Mouse (Mus musculus) cerebellum, postnatal 4 days (tissue): ENCODE data around the gene Rab24.

ENCODE experiments used
- DNase-seq, 2 experiments: peaks; one replicate each; pipeline ENCODE4 v3.0.0; 2022; ENCODE audit warnings: low spot score in 2 of 2, mixed read lengths in 1 of 2

The Rab24 gene

DNA sequence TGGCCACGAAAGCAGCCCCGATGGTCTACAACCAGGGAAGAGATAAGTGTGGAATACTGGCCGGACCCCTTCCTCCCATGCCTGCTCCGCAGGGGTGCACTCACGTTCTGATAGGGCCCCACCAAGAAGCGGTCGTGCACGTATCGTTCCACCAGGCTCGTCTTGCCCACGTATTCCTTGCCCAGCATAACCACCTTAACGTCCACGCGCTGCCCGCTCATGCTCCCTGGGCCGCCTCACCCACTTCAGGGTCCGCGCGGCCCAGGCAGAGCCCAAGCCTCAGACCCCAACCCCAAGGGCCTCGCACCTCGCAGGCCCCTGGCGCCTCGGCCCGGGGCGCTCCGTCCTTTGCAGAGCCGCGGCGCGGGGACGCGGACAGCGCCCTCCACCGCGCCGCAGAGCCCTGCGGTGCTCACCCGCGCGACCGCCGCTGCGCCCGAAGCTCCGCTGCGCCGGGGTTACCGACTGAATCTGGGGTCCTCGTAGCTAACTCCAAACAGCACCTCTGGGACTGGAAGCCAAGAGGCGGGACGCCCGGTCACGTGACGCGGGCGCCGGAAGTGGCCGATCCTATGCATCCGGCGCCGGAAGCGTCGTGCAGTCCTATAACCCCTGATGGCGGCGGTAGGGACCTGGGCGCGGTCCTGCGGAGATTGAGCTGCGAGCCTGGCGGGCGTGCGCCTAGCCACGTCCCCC lies at the start of gene Rab24:
Gene Rab24, minus strand, starts transcription at position 513 of the 696 bp plus-strand sequence.
- DNase-seq: peak; percentile 62 to 88

DNA sequence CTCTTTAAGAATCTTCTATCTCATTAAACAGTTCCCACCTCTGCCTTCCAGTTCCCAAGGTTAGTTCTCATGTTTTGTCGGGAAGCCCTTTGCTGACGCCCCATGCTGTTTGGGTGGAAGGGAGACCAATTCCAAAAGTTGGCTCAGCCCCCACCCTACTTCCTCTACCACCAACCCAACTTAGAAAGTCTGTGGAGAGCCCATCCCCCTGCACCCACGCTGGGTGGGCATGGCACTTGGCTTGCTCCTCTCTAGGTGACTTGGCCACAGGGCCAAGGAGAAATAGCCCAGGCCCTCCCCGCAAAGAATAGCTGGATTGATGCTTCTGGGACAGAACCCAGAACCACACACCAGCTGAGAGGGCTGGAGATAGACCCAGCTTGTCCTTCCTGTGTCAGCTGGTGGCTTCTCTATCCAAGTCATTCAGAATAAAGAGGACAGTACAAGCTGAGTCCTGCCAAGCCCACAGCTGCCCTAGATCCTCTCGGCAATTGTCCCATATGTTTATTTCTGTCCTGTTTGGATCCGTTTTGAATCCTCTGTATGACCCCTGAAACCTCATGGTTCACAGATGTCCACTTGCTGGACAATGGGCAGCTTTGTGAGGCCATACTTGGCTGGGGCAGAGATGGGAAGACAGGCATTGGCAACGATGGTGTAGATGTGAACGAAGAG lies 49.4 kb upstream of the Rab24 start:
- no peak for DNase-seq

GRCm38 (mm10) chr13:55370234-55370633 lies 48.5 kb upstream of the Rab24 start:
- no peak for DNase-seq

- no peak for DNase-seq
Measured at GRCm38 (mm10) chr13:55369531-55370114, 47.9 kb upstream of the Rab24 start, which contains the start of gene Rgs14. TSS of gene Rgs14 (plus strand) at chr13:55369732.

DNA sequence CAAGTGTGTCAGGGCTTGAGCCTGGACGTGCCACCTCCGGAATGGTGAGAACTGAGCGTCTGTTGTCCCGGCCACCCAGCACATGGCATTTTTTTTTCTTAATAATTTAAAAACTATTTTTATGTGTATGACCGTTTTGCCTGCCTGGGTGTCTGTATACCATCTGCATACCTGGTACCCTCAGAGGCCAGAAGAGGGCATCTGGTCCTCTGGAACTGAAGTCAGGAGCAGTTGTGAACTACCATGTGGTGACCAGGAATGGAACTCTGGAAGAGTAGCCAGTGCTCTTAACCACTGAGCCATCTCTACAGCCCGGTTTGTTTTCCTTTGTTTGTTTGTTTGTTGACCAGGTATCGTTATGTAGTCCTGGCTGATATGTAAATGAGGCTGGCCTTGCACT lies 46.7 kb upstream of the Rab24 start:
- no peak for DNase-seq

GRCm38 (mm10) chr13:55362453-55363060 lies 40.8 kb upstream of the Rab24 start, which contains the start of gene Lman2:
TSS of gene Lman2 (minus strand) at chr13:55362783.
- peak; percentile 79 to 92 for DNase-seq

DNA sequence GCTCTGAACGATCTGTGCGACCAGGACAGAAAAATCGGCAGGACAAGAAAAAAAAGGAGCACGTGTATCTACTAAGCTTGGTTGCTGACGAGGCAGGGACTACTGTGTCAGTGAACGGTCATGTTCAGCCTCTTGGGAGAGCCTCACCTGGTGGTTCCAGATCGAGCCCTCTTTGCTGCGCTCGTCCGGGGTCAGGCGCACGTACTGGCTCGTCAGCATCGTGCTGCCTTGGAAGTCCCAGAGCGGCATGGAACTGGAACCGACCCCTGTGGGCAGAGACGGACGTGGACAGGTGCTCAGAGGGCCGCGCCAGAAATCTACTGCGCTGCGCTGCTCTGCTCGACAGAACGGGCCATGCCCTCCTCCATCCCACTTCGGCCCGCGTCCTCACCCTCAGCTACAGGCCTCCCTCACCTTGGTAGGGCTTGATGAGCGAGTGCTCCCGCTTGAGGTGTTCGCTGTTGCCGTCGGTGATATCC lies 40.3 kb upstream of the Rab24 start:
- DNase-seq: no peak

GRCm38 (mm10) chr13:55361145-55361544 lies 39.4 kb upstream of the Rab24 start:
- no peak for DNase-seq

DNA sequence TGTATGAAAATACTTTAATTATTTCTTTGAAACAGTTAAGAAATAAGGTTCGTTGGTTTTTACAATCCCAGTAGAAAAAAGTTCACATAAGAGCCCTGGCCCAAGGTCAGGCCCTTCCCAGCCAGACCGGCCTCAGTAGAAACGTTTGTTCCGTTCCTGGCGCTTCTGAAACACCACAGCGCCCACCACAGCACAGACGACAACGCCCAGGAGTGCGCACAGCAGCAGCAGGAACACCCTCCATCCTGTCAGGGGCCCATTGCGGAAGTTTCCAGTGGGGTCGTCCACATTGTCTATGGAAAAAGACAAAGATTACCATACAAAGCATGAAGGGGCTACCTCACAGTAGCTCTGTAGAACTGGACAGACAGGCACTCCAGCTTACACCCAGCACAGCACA lies 25.0 kb upstream of the Rab24 start:
- DNase-seq: no peak

DNA sequence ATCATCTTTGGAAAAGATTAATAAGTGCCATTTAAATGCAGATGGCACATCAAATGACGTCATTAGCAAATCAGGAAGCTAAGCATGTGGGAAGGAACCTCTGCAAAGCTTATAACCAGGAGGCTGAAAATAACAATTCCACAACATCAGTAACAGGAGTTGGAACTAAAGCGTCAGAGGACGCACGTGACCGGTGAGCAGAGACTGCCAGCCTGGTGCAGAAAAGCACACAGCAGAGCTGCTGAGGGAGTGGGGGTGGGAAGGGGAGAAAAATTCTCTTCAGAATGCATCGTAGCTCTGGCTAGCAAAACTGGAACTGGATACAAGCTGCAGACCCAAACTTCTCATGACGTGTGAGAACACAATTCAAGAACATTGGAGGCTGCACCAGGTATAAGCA lies 22.5 kb upstream of the Rab24 start:
- no peak for DNase-seq

DNA sequence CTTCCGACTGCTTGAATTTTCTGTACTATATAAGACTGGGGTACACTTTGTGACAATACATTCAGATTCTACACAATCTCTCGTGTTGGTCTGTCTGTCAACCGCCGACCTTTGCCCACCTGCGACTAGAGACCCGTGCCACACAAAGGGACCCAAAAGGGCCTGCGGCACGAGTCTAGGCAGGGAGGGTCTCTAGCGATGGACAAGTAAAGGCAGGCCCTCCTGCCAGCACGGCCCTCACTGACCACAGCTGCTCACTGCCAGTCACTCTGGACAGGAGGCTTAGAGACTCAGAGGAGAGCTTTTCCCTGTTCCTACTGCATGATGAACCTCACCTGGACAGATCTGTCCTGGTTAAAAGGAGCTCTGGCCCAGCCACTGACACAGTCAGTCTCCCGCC lies 20.7 kb upstream of the Rab24 start:
- DNase-seq: no peak

- DNase-seq: no peak
Measured at GRCm38 (mm10) chr13:55339259-55339658, 17.5 kb upstream of the Rab24 start.

- DNase-seq: no peak
Measured at GRCm38 (mm10) chr13:55338131-55339054, 16.6 kb upstream of the Rab24 start.

DNA sequence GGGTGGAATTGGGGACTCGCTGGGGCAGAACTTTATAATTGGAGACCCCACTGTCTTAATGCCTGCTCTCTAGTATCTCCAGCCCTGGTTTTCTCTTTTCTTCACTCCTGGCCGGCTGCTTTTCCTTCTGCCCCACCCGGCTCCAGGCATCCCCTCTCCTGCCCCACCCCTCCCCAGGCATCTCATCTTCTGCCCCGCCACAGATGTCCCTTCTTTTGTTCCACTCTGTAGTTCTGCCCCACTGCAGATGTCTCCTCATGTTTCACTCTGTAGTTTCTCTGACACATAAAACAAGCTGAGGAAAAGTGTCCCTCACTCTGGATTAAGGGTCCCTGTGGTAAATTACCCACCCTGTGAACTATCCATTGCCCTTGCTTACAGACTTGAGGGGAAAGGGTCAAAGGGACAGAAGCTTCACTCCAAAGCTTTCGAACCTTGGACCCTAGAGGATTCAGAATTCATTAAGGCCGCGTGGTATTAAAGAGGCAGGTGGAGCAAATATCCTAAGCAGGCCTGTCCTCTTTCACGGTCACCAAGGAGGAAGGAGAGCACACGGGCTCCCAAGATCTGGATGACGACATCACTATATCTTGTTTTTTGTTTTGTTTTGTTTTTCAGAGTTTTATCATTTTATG lies 15.7 kb upstream of the Rab24 start:
- DNase-seq: no peak

GRCm38 (mm10) chr13:55335701-55336100 lies 14.0 kb upstream of the Rab24 start:
- no peak for DNase-seq

DNA sequence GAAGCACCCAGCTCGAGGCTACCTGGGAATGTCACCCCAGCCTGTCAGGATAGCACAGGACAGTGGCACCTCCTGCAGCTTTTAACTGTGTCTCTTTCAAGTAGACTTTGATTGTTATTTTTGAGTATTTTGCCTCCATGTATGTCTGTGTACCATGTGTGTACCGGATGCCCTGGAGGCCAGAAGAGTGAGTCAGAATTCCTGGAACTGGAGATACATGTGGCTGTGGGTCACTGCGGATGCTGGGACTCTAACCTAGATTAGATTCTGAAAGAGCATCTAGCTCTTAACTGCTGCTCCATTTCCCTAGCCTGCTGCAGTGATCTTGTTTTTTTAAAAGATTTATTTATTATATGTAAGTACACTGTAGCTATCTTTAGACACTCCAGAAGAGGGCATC lies 10.6 kb upstream of the Rab24 start:
- no peak for DNase-seq

GRCm38 (mm10) chr13:55330567-55331400 lies 9.0 kb upstream of the Rab24 start:
- no peak for DNase-seq

- DNase-seq: peak; percentile 67 to 90
Measured at GRCm38 (mm10) chr13:55329683-55330566, 8.2 kb upstream of the Rab24 start, which contains the start of gene Mxd3. TSS of gene Mxd3 (minus strand) at chr13:55329823.
